Mouse (Mus musculus): ENCODE measurements around the gene G530012D18Rik. TPM values are rescaled to one million over a fixed set of nuclear protein-coding genes. Genes with fewer than 3 reads are reported as not detected.
A peak's percentile ranks its signal among the peaks of the same experiment; 100 is the strongest.
"Not testable (repeated sequence)": the region's sequence is repeated elsewhere in the genome, so short reads cannot be mapped to it uniquely, and the experiment has no call there.

The G530012D18Rik gene
- not detected in 2 replicates for total RNA-seq (2014; rRNA removed)
- not detected in 2 replicates for polyA plus RNA-seq (2015; fragmentation: Nextera tagmentation; extraction: Ambion mirVana)

- not testable (repeated sequence) for ATAC-seq, H3K9ac ChIP-seq
- 82% methylated on average over 2 of the region's 3 CpGs for WGBS
Measured at GRCm38 (mm10) chr1:85575376-85575775, at the start of gene G530012D18Rik. Gene G530012D18Rik, plus strand, starts transcription at chr1:85575676.

GRCm38 (mm10) chr1:85526401-85526800 lies 49.1 kb upstream of the G530012D18Rik start:
- H3K4me1 ChIP-seq (ENCODE audit: insufficient read depth); H3K27ac ChIP-seq (ENCODE audit: low read depth, low read length); H3K36me3 ChIP-seq (ENCODE audit: insufficient read depth); ATAC-seq; DNase-seq; H3K9me3 ChIP-seq (ENCODE audit: low read length); H3K4me3 ChIP-seq (ENCODE audit: low read depth, low read length); H3K9ac ChIP-seq; H3K27me3 ChIP-seq (ENCODE audit: insufficient read depth, low read length); H3K4me2 ChIP-seq (ENCODE audit: low read depth): not testable (repeated sequence)
- 78% methylated on average over 3 of the region's 3 CpGs for WGBS

More at GRCm38 (mm10) chr1:85575376-85575775, at the start of gene G530012D18Rik:
- not testable (repeated sequence) for H3K27ac ChIP-seq (ENCODE audit: low read depth, low read length); DNase-seq; H3K36me3 ChIP-seq (ENCODE audit: insufficient read depth); H3K27me3 ChIP-seq (ENCODE audit: insufficient read depth, low read length); H3K4me1 ChIP-seq (ENCODE audit: insufficient read depth); H3K4me3 ChIP-seq (ENCODE audit: low read depth, low read length); H3K4me2 ChIP-seq (ENCODE audit: low read depth); H3K9me3 ChIP-seq (ENCODE audit: low read length)

GRCm38 (mm10) chr1:85528451-85529110 lies 46.9 kb upstream of the G530012D18Rik start:
- 67% methylated on average over 13 of the region's 15 CpGs for WGBS
- not testable (repeated sequence) for H3K9ac ChIP-seq; H3K4me1 ChIP-seq (ENCODE audit: insufficient read depth); H3K9me3 ChIP-seq (ENCODE audit: low read length); H3K4me2 ChIP-seq (ENCODE audit: low read depth); H3K4me3 ChIP-seq (ENCODE audit: low read depth, low read length); H3K36me3 ChIP-seq (ENCODE audit: insufficient read depth); H3K27ac ChIP-seq (ENCODE audit: low read depth, low read length); DNase-seq; H3K27me3 ChIP-seq (ENCODE audit: insufficient read depth, low read length); ATAC-seq

GRCm38 (mm10) chr1:85543818-85544217 lies 31.7 kb upstream of the G530012D18Rik start:
- 92% methylated on average over 3 of the region's 4 CpGs for WGBS
- not testable (repeated sequence) for H3K9ac ChIP-seq; H3K4me3 ChIP-seq (ENCODE audit: low read depth, low read length); H3K4me2 ChIP-seq (ENCODE audit: low read depth); H3K27ac ChIP-seq (ENCODE audit: low read depth, low read length); H3K4me1 ChIP-seq (ENCODE audit: insufficient read depth); ATAC-seq; H3K27me3 ChIP-seq (ENCODE audit: insufficient read depth, low read length); H3K9me3 ChIP-seq (ENCODE audit: low read length); DNase-seq; H3K36me3 ChIP-seq (ENCODE audit: insufficient read depth)

- DNase-seq; H3K27me3 ChIP-seq (ENCODE audit: insufficient read depth, low read length); H3K36me3 ChIP-seq (ENCODE audit: insufficient read depth); H3K9me3 ChIP-seq (ENCODE audit: low read length); ATAC-seq; H3K27ac ChIP-seq (ENCODE audit: low read depth, low read length); H3K4me1 ChIP-seq (ENCODE audit: insufficient read depth); H3K4me3 ChIP-seq (ENCODE audit: low read depth, low read length); H3K4me2 ChIP-seq (ENCODE audit: low read depth); H3K9ac ChIP-seq: not testable (repeated sequence)
Measured at GRCm38 (mm10) chr1:85546442-85546841, 29.0 kb upstream of the G530012D18Rik start.

GRCm38 (mm10) chr1:85555261-85555660 lies 20.2 kb upstream of the G530012D18Rik start:
- H3K27me3 ChIP-seq (ENCODE audit: insufficient read depth, low read length), result not testable (repeated sequence)
- WGBS, result 86% methylated on average over 4 of the region's 4 CpGs

GRCm38 (mm10) chr1:85573554-85573953 lies 1.9 kb upstream of the G530012D18Rik start:
- not testable (repeated sequence) for H3K4me1 ChIP-seq (ENCODE audit: insufficient read depth); H3K36me3 ChIP-seq (ENCODE audit: insufficient read depth); H3K9me3 ChIP-seq (ENCODE audit: low read length); H3K9ac ChIP-seq; H3K4me2 ChIP-seq (ENCODE audit: low read depth); DNase-seq; H3K27me3 ChIP-seq (ENCODE audit: insufficient read depth, low read length); H3K4me3 ChIP-seq (ENCODE audit: low read depth, low read length); ATAC-seq; H3K27ac ChIP-seq (ENCODE audit: low read depth, low read length)
- 69% methylated on average over 4 of the region's 4 CpGs for WGBS

More at GRCm38 (mm10) chr1:85555261-85555660, 20.2 kb upstream of the G530012D18Rik start:
- ATAC-seq; H3K4me3 ChIP-seq (ENCODE audit: low read depth, low read length); DNase-seq; H3K4me2 ChIP-seq (ENCODE audit: low read depth); H3K4me1 ChIP-seq (ENCODE audit: insufficient read depth); H3K36me3 ChIP-seq (ENCODE audit: insufficient read depth); H3K27ac ChIP-seq (ENCODE audit: low read depth, low read length); H3K9me3 ChIP-seq (ENCODE audit: low read length); H3K9ac ChIP-seq: not testable (repeated sequence)

- H3K9me3 ChIP-seq (ENCODE audit: low read length); H3K4me2 ChIP-seq (ENCODE audit: low read depth); H3K9ac ChIP-seq; H3K27ac ChIP-seq (ENCODE audit: low read depth, low read length); ATAC-seq; H3K4me3 ChIP-seq (ENCODE audit: low read depth, low read length); H3K27me3 ChIP-seq (ENCODE audit: insufficient read depth, low read length); H3K4me1 ChIP-seq (ENCODE audit: insufficient read depth); DNase-seq; H3K36me3 ChIP-seq (ENCODE audit: insufficient read depth): not testable (repeated sequence)
- 62% methylated on average over 3 of the region's 3 CpGs for WGBS
Measured at GRCm38 (mm10) chr1:85578372-85579010, 3.0 kb downstream of the G530012D18Rik start.

- H3K4me1 ChIP-seq (ENCODE audit: insufficient read depth); H3K36me3 ChIP-seq (ENCODE audit: insufficient read depth); H3K9ac ChIP-seq; DNase-seq; H3K27ac ChIP-seq (ENCODE audit: low read depth, low read length); H3K9me3 ChIP-seq (ENCODE audit: low read length); H3K27me3 ChIP-seq (ENCODE audit: insufficient read depth, low read length); H3K4me3 ChIP-seq (ENCODE audit: low read depth, low read length); ATAC-seq; H3K4me2 ChIP-seq (ENCODE audit: low read depth): not testable (repeated sequence)
- 77% methylated on average over 6 of the region's 7 CpGs for WGBS
Measured at GRCm38 (mm10) chr1:85579199-85580147, 4.0 kb downstream of the G530012D18Rik start.

- H3K36me3 ChIP-seq (ENCODE audit: insufficient read depth); DNase-seq: not testable (repeated sequence)
Measured at GRCm38 (mm10) chr1:85580148-85580534, 4.7 kb downstream of the G530012D18Rik start.

More at GRCm38 (mm10) chr1:85580148-85580534, 4.7 kb downstream of the G530012D18Rik start:
- ATAC-seq, result peak; percentile 70; the same call in 1 of the 2 replicates
- not testable (repeated sequence) for H3K4me1 ChIP-seq (ENCODE audit: insufficient read depth); H3K27me3 ChIP-seq (ENCODE audit: insufficient read depth, low read length); H3K9me3 ChIP-seq (ENCODE audit: low read length); H3K27ac ChIP-seq (ENCODE audit: low read depth, low read length); H3K4me2 ChIP-seq (ENCODE audit: low read depth); H3K4me3 ChIP-seq (ENCODE audit: low read depth, low read length); H3K9ac ChIP-seq
- 81% methylated on average over 2 of the region's 4 CpGs for WGBS

Data from forebrain, postnatal 0 days (tissue).